Mouse (Mus musculus) MEL (cell line): ENCODE results near the gene Herc4.

ENCODE experiments used
- CTCF ChIP-seq, 3 experiments: IDR thresholded peaks in 2 of 3; conservative IDR thresholded peaks in 1 of 3; 2 replicates each; pipeline ENCODE4 v1.5.1; 2011 to 2012; ENCODE audit warnings: low read length in 3 of 3, low read depth in 2 of 3, mild to moderate bottlenecking in 2 of 3, improper control_type of control experiment in 1 of 3, inconsistent platforms in 1 of 3, mixed read lengths in 1 of 3, moderate library complexity in 1 of 3; ENCODE audit not compliant: control insufficient read depth in 1 of 3, insufficient read depth in 1 of 3, poor library complexity in 1 of 3, severe bottlenecking in 1 of 3
- EP300 ChIP-seq, 2 experiments: IDR thresholded peaks; 2 replicates each; pipeline ENCODE4 v1.6.1; 2011; ENCODE audit warnings: improper control_type of control experiment in 2 of 2, low read length in 2 of 2, low read depth in 1 of 2, mild to moderate bottlenecking in 1 of 2
- RAD21 ChIP-seq: IDR thresholded peaks from 2 replicates; pipeline ENCODE4 v1.6.1; 2011; ENCODE audit warnings: mild to moderate bottlenecking, low read depth, low read length, improper control_type of control experiment
- USF2 ChIP-seq, 2 experiments: IDR thresholded peaks; 2 replicates each; pipeline ENCODE4 v1.6.1; 2011 to 2012; ENCODE audit warnings: improper control_type of control experiment in 2 of 2, low read length in 2 of 2, borderline replicate concordance in 1 of 2, inconsistent platforms in 1 of 2, low read depth in 1 of 2, mild to moderate bottlenecking in 1 of 2; ENCODE audit not compliant: insufficient read depth in 1 of 2
- ZKSCAN1 ChIP-seq: IDR thresholded peaks from 2 replicates; pipeline ENCODE4 v1.6.1; 2012; ENCODE audit warnings: low read depth, mild to moderate bottlenecking, inconsistent platforms, low read length, improper control_type of control experiment, moderate library complexity

DNA sequence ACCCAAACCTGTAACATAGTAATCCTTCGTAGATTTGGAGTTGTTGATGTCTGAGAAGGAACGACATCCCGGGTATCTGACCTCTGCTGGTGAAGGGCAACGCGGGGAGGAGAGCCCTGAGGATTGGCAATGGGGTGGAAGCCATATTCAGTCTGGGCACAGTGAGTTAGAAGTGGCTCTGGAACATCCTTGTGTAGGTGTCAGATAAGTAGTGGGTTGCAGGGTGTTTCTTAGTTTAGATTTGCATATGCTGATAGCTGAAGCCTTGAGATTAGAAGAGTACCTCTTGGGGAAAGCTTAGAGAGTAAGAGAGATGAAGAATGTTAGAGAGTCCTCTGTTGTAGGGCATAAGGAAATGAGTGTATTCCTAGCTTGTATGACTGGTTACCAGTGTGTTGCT lies 29.3 kb downstream of the Herc4 start:
- TF ChIP-seq ZKSCAN1: no peak
- no peak for TF ChIP-seq RAD21
- no peak for TF ChIP-seq USF2 (IDR thresholded peaks at IDR 0.05; ENCODE audit: borderline replicate concordance in 1 of 2, insufficient read depth in 1 of 2, low read depth in 1 of 2, low read length in 2 of 2)
- peak; percentile 66 to 70; a peak in 3 of 4 replicates for TF ChIP-seq EP300 (IDR thresholded peaks at IDR 0.05; ENCODE audit: low read depth in 1 of 2, low read length in 2 of 2)
- TF ChIP-seq CTCF (IDR thresholded peaks at IDR 0.05 in 2 of 3, conservative IDR thresholded peaks at IDR 0.05 in 1 of 3; ENCODE audit: control insufficient read depth in 1 of 3, insufficient read depth in 1 of 3, low read depth in 2 of 3, low read length in 3 of 3, poor library complexity in 1 of 3, severe bottlenecking in 1 of 3): no peak
